Mouse (Mus musculus) forebrain, embryonic 10.5 days (tissue): ENCODE measurements around the gene Stfa3. TPM values are rescaled to one million over a fixed set of nuclear protein-coding genes. Genes with fewer than 3 reads are reported as not detected.

Experiments
- DNase-seq: peaks from one replicate; pipeline ENCODE4 v3.0.0-alpha.2; 2017; ENCODE audit warnings: low spot score; ENCODE audit errors: extremely low spot score
- H3K27ac ChIP-seq: fragments of 300-500 bp; sonication (generic); 2 replicates; pipeline ENCODE4 v1.5.1; 2016; ENCODE audit warnings: mild to moderate bottlenecking
- H3K27me3 ChIP-seq: fragments of 300-500 bp; sonication (generic); 2 replicates; pipeline ENCODE4 v1.6.1; 2016; ENCODE audit warnings: mild to moderate bottlenecking; ENCODE audit not compliant: poor library complexity, severe bottlenecking
- H3K36me3 ChIP-seq: fragments of 300-500 bp; sonication (generic); replicated peaks from 2 replicates; pipeline ENCODE4 v1.6.1; 2016; ENCODE audit warnings: mild to moderate bottlenecking, moderate library complexity
- H3K4me1 ChIP-seq: fragments of 300-500 bp; sonication (generic); 2 replicates; pipeline ENCODE4 v1.6.1; 2016
- H3K4me3 ChIP-seq: fragments of 300-500 bp; sonication (generic); 2 replicates; pipeline ENCODE4 v1.5.1; 2016; ENCODE audit warnings: mild to moderate bottlenecking, moderate library complexity
- H3K9me3 ChIP-seq: fragments of 300-500 bp; sonication (generic); 2 replicates; pipeline ENCODE4 v1.6.1; 2016; ENCODE audit warnings: mild to moderate bottlenecking, moderate library complexity
- WGBS: fragments of 180-500 bp; shearing (Covaris S2); methylation state at CpG from one replicate; pipeline ENCODE4 v1.1.7; 2016; 5-methylcytosine and 5-hydroxymethylcytosine counted together
- polyA plus RNA-seq: library from polyadenylated mRNA; unstranded; fragments of >200 nt; fragmentation: Nextera tagmentation; extraction: Ambion mirVana; gene quantifications from 2 replicates; pipeline ENCODE4 v1.2.1, GENCODE M21; 2016

Stfa3 gene
- not detected in 2 replicates for polyA plus RNA-seq

- no peaks in the 10 kb centered on the region for H3K36me3 ChIP-seq
- no peak within 1 kb of the TSS for H3K4me3 ChIP-seq
- peaks cover 35% of the 10 kb centered on the region for H3K27me3 ChIP-seq
- H3K27ac ChIP-seq = no peak within 1 kb of the TSS
- H3K4me1 ChIP-seq = peaks cover 9% of the 10 kb centered on the region
- WGBS = 92% methylated on average over 4 of the region's 4 CpGs
- H3K9me3 ChIP-seq = no peaks in the 10 kb centered on the region
- DNase-seq = no peak
Observed at GRCm38 (mm10) chr16:36455342-36455802, at the start of gene Stfa3. TSS of gene Stfa3 (minus strand) at chr16:36455392.

GRCm38 (mm10) chr16:36502286-36502685 is 47.1 kb upstream of the Stfa3 start:
- Histone ChIP-seq H3K27ac (no peak overlapping the region), H3K4me3 (no peak overlapping the region), H3K36me3 (no peaks in the 10 kb centered on the region), H3K27me3 (no peaks in the 10 kb centered on the region), H3K4me1 (no peaks in the 10 kb centered on the region), H3K9me3 (no peaks in the 10 kb centered on the region)
- 78% methylated on average over 2 of the region's 2 CpGs for WGBS
- no peak for DNase-seq

GRCm38 (mm10) chr16:36492420-36492819 is 37.2 kb upstream of the Stfa3 start:
- Histone ChIP-seq H3K36me3 (no peaks in the 10 kb centered on the region), H3K4me3 (no peak overlapping the region), H3K9me3 (no peaks in the 10 kb centered on the region), H3K27me3 (no peaks in the 10 kb centered on the region), H3K4me1 (peaks cover 5% of the 10 kb centered on the region; the same call in 1 of the 2 replicates), H3K27ac (no peak overlapping the region)
- DNase-seq = no peak
- 92% methylated on average over 1 of the region's 1 CpGs for WGBS

- Histone ChIP-seq H3K36me3 (no peaks in the 10 kb centered on the region), H3K4me1 (0 out of 2 replicates have a peak, but pooled peaks cover 3% of the 10 kb centered on the region), H3K27me3 (no peaks in the 10 kb centered on the region), H3K27ac (no peak overlapping the region), H3K4me3 (no peak overlapping the region), H3K9me3 (no peaks in the 10 kb centered on the region)
- whole genome bisulfite sequencing = 87% methylated on average over 9 of the region's 9 CpGs
- DNase-seq = no peak
Observed at GRCm38 (mm10) chr16:36476866-36477265, 21.7 kb upstream of the Stfa3 start.

- H3K4me3 ChIP-seq = no peak overlapping the region
- 91% methylated on average over 3 of the region's 3 CpGs for WGBS
- no peaks in the 10 kb centered on the region for H3K9me3 ChIP-seq
- H3K4me1 ChIP-seq = peaks cover 10% of the 10 kb centered on the region
- no peak overlapping the region for H3K27ac ChIP-seq
- no peak for DNase-seq
- H3K27me3 ChIP-seq = no peaks in the 10 kb centered on the region
- H3K36me3 ChIP-seq = no peaks in the 10 kb centered on the region
Observed at GRCm38 (mm10) chr16:36475530-36475929, 20.3 kb upstream of the Stfa3 start.

GRCm38 (mm10) chr16:36474849-36475248 is 19.7 kb upstream of the Stfa3 start:
- no peak overlapping the region for H3K27ac ChIP-seq
- H3K36me3 ChIP-seq = no peaks in the 10 kb centered on the region
- H3K4me3 ChIP-seq = no peak overlapping the region
- DNase-seq = no peak
- H3K4me1 ChIP-seq = peaks cover 10% of the 10 kb centered on the region
- no peaks in the 10 kb centered on the region for H3K9me3 ChIP-seq
- no peaks in the 10 kb centered on the region for H3K27me3 ChIP-seq
- 90% methylated on average over 2 of the region's 2 CpGs for WGBS

- Histone ChIP-seq H3K36me3 (no peaks in the 10 kb centered on the region), H3K27ac (no peak overlapping the region), H3K27me3 (no peaks in the 10 kb centered on the region), H3K4me3 (no peak overlapping the region), H3K9me3 (no peaks in the 10 kb centered on the region), H3K4me1 (peaks cover 10% of the 10 kb centered on the region)
- 55% methylated on average over 17 of the region's 17 CpGs for WGBS
- no peak for DNase-seq
Observed at GRCm38 (mm10) chr16:36473217-36474216, 18.3 kb upstream of the Stfa3 start.

GRCm38 (mm10) chr16:36471066-36471633 is 16.0 kb upstream of the Stfa3 start:
- no peak for DNase-seq
- H3K27me3 ChIP-seq = no peaks in the 10 kb centered on the region
- H3K4me1 ChIP-seq = peaks cover 10% of the 10 kb centered on the region
- no peak overlapping the region for H3K27ac ChIP-seq
- H3K9me3 ChIP-seq = no peaks in the 10 kb centered on the region
- no peak overlapping the region for H3K4me3 ChIP-seq
- 50% methylated on average over 13 of the region's 13 CpGs for WGBS
- H3K36me3 ChIP-seq = no peaks in the 10 kb centered on the region

- Histone ChIP-seq H3K4me3 (no peak overlapping the region), H3K27me3 (no peaks in the 10 kb centered on the region), H3K4me1 (peaks cover 10% of the 10 kb centered on the region), H3K9me3 (no peaks in the 10 kb centered on the region), H3K27ac (no peak overlapping the region), H3K36me3 (no peaks in the 10 kb centered on the region)
- peak; percentile 46 for DNase-seq
- 7% methylated on average over 2 of the region's 2 CpGs for WGBS
Observed at GRCm38 (mm10) chr16:36469955-36470478, 14.8 kb upstream of the Stfa3 start.

GRCm38 (mm10) chr16:36469367-36469766 is 14.2 kb upstream of the Stfa3 start:
- no peak overlapping the region for H3K4me3 ChIP-seq
- H3K27me3 ChIP-seq = 0 out of 2 replicates have a peak, but pooled peaks cover 6% of the 10 kb centered on the region
- H3K4me1 ChIP-seq = peaks cover 10% of the 10 kb centered on the region
- DNase-seq = no peak
- H3K36me3 ChIP-seq = no peaks in the 10 kb centered on the region
- 97% methylated on average over 9 of the region's 9 CpGs for WGBS
- H3K9me3 ChIP-seq = no peaks in the 10 kb centered on the region
- H3K27ac ChIP-seq = no peak overlapping the region

- Histone ChIP-seq H3K4me1 (peaks cover 10% of the 10 kb centered on the region), H3K27me3 (0 out of 2 replicates have a peak, but pooled peaks cover 7% of the 10 kb centered on the region), H3K36me3 (no peaks in the 10 kb centered on the region), H3K9me3 (no peaks in the 10 kb centered on the region), H3K4me3 (no peak overlapping the region), H3K27ac (no peak overlapping the region)
- 65% methylated on average over 4 of the region's 4 CpGs for WGBS
- DNase-seq = no peak
Observed at GRCm38 (mm10) chr16:36468862-36469261, 13.7 kb upstream of the Stfa3 start.

GRCm38 (mm10) chr16:36467936-36468335 is 12.7 kb upstream of the Stfa3 start:
- H3K27ac ChIP-seq = no peak overlapping the region
- DNase-seq = no peak
- H3K4me3 ChIP-seq = no peak overlapping the region
- 80% methylated on average over 2 of the region's 2 CpGs for WGBS
- no peaks in the 10 kb centered on the region for H3K36me3 ChIP-seq
- no peaks in the 10 kb centered on the region for H3K9me3 ChIP-seq
- peaks cover 7% of the 10 kb centered on the region for H3K4me1 ChIP-seq
- H3K27me3 ChIP-seq = peaks cover 13% of the 10 kb centered on the region; the same call in 1 of the 2 replicates
